Mouse (Mus musculus) ES-CJ7 (cell line): ENCODE data around the gene Ebf1.
"Not testable (repeated sequence)": the region's sequence is repeated elsewhere in the genome, so short reads cannot be mapped to it uniquely, and the experiment has no call there.

ENCODE experiments used
- DNase-seq: peaks from one replicate; pipeline ENCODE4 v3.0.0; 2011; ENCODE audit warnings: low read depth, low spot score

Gene Ebf1

GRCm38 (mm10) chr11:44616788-44617712 lies at the start of gene Ebf1:
Gene Ebf1 (plus strand): TSS chr11:44617317.
- peak; percentile 98 for DNase-seq

- DNase-seq = not testable (repeated sequence)
These were observed 46.8 kb upstream of the Ebf1 start for GRCm38 (mm10) chr11:44570336-44570735.

GRCm38 (mm10) chr11:44572781-44573180 lies 44.3 kb upstream of the Ebf1 start:
- no peak for DNase-seq

GRCm38 (mm10) chr11:44573396-44573795 lies 43.7 kb upstream of the Ebf1 start:
- no peak for DNase-seq

GRCm38 (mm10) chr11:44574391-44574790 lies 42.7 kb upstream of the Ebf1 start:
- DNase-seq = no peak

- DNase-seq = no peak
These were observed 42.3 kb upstream of the Ebf1 start for GRCm38 (mm10) chr11:44574820-44575219.

- no peak for DNase-seq
These were observed 39.2 kb upstream of the Ebf1 start for GRCm38 (mm10) chr11:44577911-44578310.

GRCm38 (mm10) chr11:44581277-44581683 lies 35.8 kb upstream of the Ebf1 start:
- DNase-seq = peak; percentile 87

GRCm38 (mm10) chr11:44586047-44586696 lies 30.9 kb upstream of the Ebf1 start:
- DNase-seq = peak; percentile 63

GRCm38 (mm10) chr11:44593016-44593415 lies 24.1 kb upstream of the Ebf1 start:
- DNase-seq = peak; percentile 65

GRCm38 (mm10) chr11:44594768-44595167 lies 22.3 kb upstream of the Ebf1 start:
- DNase-seq = no peak

- peak; percentile 44 for DNase-seq
These were observed 10.2 kb upstream of the Ebf1 start for GRCm38 (mm10) chr11:44606881-44607280.

GRCm38 (mm10) chr11:44608646-44609045 lies 8.5 kb upstream of the Ebf1 start:
- no peak for DNase-seq

- peak; percentile 89 for DNase-seq
These were observed 5.9 kb upstream of the Ebf1 start for GRCm38 (mm10) chr11:44610971-44611781.

GRCm38 (mm10) chr11:44612156-44612555 lies 5.0 kb upstream of the Ebf1 start:
- no peak for DNase-seq

- peak; percentile 28 for DNase-seq
These were observed 4.3 kb upstream of the Ebf1 start for GRCm38 (mm10) chr11:44612681-44613410.

- DNase-seq = peak; percentile 42
These were observed 3.5 kb upstream of the Ebf1 start for GRCm38 (mm10) chr11:44613411-44614180.

GRCm38 (mm10) chr11:44616078-44616787 lies 884 bp upstream of the Ebf1 start:
- DNase-seq = no peak

- DNase-seq = peak; percentile 84
These were observed 843 bp downstream of the Ebf1 start for GRCm38 (mm10) chr11:44617734-44618586.
